Mouse (Mus musculus) embryonic facial prominence, embryonic 10.5 days (tissue): ENCODE measurements around the gene Ccdc142. TPM values are rescaled to one million over a fixed set of nuclear protein-coding genes. Genes with fewer than 3 reads are reported as not detected.
A peak's percentile ranks its signal among the peaks of the same experiment; 100 is the strongest.

ENCODE experiments used
- DNase-seq: peaks from one replicate; pipeline ENCODE4 v3.0.0-alpha.2; 2017; ENCODE audit warnings: low spot score
- H3K27ac ChIP-seq: fragments of 300-500 bp; sonication (generic); replicated peaks from 2 replicates; pipeline ENCODE4 v1.5.1; 2016; ENCODE audit warnings: mild to moderate bottlenecking
- H3K27me3 ChIP-seq: fragments of 300-500 bp; sonication (generic); replicated peaks from 2 replicates; pipeline ENCODE4 v1.6.1; 2016; ENCODE audit warnings: low read depth, mild to moderate bottlenecking; ENCODE audit not compliant: poor library complexity, severe bottlenecking
- H3K36me3 ChIP-seq: fragments of 300-500 bp; sonication (generic); replicated peaks from 2 replicates; pipeline ENCODE4 v1.6.1; 2016; ENCODE audit warnings: mild to moderate bottlenecking, moderate library complexity
- H3K4me1 ChIP-seq: fragments of 300-500 bp; sonication (generic); 2 replicates; pipeline ENCODE4 v1.6.1; 2016
- H3K4me3 ChIP-seq: fragments of 300-500 bp; sonication (generic); 2 replicates; pipeline ENCODE4 v1.5.1; 2016; ENCODE audit warnings: mild to moderate bottlenecking, moderate library complexity
- H3K9me3 ChIP-seq: fragments of 300-500 bp; sonication (generic); 2 replicates; pipeline ENCODE4 v1.6.1; 2016; ENCODE audit warnings: mild to moderate bottlenecking
- WGBS: fragments of 180-500 bp; shearing (Covaris S2); methylation state at CpG from one replicate; pipeline ENCODE4 v1.1.7; 2016; 5-methylcytosine and 5-hydroxymethylcytosine counted together
- polyA plus RNA-seq: library from polyadenylated mRNA; unstranded; fragments of >200 nt; fragmentation: Nextera tagmentation; extraction: Ambion mirVana; gene quantifications from 2 replicates; pipeline ENCODE4 v1.2.1, GENCODE M21; 2016

Gene Ccdc142
- polyA plus RNA-seq: 2.4 and 2.8 TPM in 2 replicates

DNA sequence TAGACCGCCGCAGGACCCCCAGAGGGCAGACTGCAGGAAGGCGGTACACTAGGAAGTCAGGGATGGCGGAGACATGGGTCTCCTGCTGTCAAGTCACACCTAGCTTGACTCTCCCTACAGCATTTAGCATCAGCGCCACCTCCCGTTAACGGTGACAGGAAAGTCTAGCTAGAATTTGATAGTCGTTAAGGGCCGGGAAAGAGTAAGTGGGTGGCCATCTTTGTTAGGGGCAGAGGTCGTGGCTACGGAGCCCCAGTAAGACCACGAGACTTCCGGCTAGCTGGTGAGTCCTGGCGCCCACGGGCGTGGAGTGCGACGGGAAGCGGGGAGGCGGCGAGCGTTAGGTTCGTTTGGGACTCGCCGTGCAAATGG, at the start of gene Ccdc142, which contains the start of gene Gm42688:
TSS of gene Ccdc142 (plus strand) at position 286 of the 372 bp plus-strand sequence.
TSS of gene Gm42688 (plus strand) at position 302 of the 372 bp plus-strand sequence.
- peak; percentile 83 for DNase-seq
- WGBS: under 1% methylated on average over 25 of the region's 25 CpGs
- peaks cover 10% of the 10 kb centered on the region for H3K36me3 ChIP-seq
- H3K4me1 ChIP-seq: peaks cover 26% of the 10 kb centered on the region
- peaks cover 33% of the 10 kb centered on the region for H3K27me3 ChIP-seq
- H3K4me3 ChIP-seq: peak within 1 kb of the TSS; percentile 84
- peak within 1 kb of the TSS; percentile 87 for H3K27ac ChIP-seq
- H3K9me3 ChIP-seq: no peaks in the 10 kb centered on the region

DNA sequence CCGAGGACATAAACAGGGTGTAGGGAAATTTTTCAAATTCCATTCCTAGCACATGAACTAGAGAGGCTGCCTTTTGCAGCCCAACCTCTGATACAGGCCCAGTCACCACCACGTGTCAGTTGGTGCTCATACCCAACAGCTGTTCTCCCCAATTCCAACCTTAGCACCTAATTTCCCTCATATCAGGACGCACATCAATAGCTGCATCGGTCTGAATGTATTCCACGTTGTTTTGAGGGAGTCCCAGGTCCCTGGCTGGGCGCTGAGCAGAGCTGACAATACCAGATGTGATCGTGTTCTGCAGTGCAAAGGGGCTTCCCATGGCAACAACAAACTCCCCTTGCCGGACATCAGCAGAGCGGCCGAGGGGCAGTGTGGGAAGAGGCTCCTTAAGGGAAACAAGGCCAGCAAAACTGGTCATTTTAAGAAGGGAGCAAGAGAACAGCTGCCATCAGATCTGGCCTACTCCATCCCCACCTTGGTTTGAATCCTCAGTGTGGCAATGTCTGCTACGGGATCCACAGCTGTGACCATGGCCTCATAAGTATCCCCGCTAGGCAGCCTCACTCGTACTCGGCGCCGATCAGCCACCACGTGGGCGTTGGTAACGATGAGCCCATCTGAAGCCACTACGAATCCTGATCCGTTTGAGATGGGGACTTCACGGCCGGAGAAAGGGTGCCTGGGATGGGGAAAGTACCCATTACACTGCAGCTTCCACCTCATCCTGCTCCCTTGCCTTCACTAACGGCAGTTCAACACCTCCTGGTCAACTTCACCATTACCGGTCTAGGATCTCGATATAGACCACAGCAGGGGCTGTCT, 48.1 kb upstream of the Ccdc142 start:
- Histone ChIP-seq H3K4me3 (peak overlapping the region; percentile 86), H3K27ac (peak overlapping the region; percentile 93), H3K27me3 (no peaks in the 10 kb centered on the region), H3K4me1 (peaks cover 33% of the 10 kb centered on the region), H3K36me3 (peaks cover 50% of the 10 kb centered on the region), H3K9me3 (no peaks in the 10 kb centered on the region)
- peak; percentile 62 for DNase-seq
- 3% methylated on average over 26 of the region's 26 CpGs for WGBS

DNA sequence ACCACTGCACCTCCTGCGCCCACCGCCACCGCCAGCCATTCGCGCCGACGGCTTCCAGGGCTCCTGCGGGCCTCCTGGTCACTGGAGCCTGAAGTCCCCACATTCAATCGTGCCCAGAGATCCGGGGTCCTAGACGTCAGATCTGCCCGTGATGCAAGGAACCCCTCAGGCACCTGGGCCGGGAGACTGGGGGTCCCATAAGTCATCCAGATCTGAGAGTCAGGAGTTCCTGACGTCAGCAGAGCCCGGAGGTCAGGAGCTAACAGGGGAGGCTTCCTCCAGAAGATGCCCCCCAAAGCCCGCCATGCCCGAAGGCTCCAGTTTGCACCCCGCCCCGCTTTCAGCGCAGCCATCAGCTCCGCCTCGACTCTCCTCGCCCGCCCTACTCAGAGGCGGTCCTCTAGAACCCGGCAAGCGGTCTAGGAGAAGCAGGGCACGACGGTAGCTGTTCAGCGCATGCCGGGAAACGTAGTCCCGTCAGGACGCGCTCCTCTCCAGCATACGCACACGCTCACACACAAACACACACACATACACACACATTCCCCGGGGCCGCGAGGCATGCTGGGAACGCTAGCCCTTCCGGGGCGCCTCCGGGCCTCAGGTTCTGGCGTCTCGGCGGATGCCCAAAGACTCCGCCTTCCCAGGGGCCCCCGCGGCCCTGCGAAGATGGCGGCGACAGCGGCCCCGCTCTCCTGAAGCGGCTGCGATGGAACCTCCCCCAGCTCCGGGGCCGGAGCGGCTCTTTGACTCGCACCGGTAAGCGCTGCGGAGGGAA, 47.1 kb upstream of the Ccdc142 start, which contains the start of gene Aup1:
TSS of gene Aup1 (plus strand) at position 448 of the 778 bp plus-strand sequence.
- DNase-seq: peak; percentile 96
- peak within 1 kb of the TSS; percentile 86 for H3K4me3 ChIP-seq
- H3K4me1 ChIP-seq: peaks cover 33% of the 10 kb centered on the region
- under 1% methylated on average over 64 of the region's 64 CpGs for WGBS
- H3K9me3 ChIP-seq: no peaks in the 10 kb centered on the region
- H3K27ac ChIP-seq: peak within 1 kb of the TSS; percentile 93
- peaks cover 51% of the 10 kb centered on the region for H3K36me3 ChIP-seq
- H3K27me3 ChIP-seq: peaks cover 5% of the 10 kb centered on the region

GRCm38 (mm10) chr6:83054871-83055431, 46.5 kb upstream of the Ccdc142 start, which contains the start of gene Htra2:
Htra2 (minus strand) TSS chr6:83055273.
- H3K4me1 ChIP-seq: peaks cover 33% of the 10 kb centered on the region
- WGBS: under 1% methylated on average over 50 of the region's 50 CpGs
- no peaks in the 10 kb centered on the region for H3K9me3 ChIP-seq
- H3K36me3 ChIP-seq: peaks cover 50% of the 10 kb centered on the region
- DNase-seq: peak; percentile 61
- peak within 1 kb of the TSS; percentile 93 for H3K27ac ChIP-seq
- H3K4me3 ChIP-seq: peak within 1 kb of the TSS; percentile 86
- peaks cover 10% of the 10 kb centered on the region for H3K27me3 ChIP-seq

DNA sequence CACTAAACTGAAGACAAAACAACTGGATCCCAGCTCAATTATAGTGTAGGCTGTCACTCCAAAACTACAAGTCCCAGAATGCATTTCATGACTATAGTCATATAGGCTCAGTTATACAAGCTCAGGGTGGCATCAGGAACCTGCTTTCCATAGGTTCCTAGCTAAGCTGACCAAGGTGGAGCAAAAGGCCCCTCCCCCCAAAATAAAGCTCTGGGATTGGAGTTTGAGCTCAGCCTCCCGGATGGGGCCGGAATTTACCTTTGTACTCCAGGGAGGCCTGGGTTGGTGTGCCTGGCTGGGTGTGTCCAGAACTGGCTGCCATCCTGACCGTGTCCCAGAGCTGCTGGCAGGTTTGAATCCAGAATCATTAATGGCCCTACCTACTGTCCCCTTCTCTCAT, 43.6 kb upstream of the Ccdc142 start, which contains the start of gene Dqx1:
TSS of gene Dqx1 (plus strand) at position 55 of the 400 bp plus-strand sequence.
- Histone ChIP-seq H3K27me3 (peaks cover 38% of the 10 kb centered on the region), H3K9me3 (no peaks in the 10 kb centered on the region), H3K27ac (no peak within 1 kb of the TSS), H3K4me1 (peaks cover 35% of the 10 kb centered on the region), H3K4me3 (no peak within 1 kb of the TSS), H3K36me3 (peaks cover 28% of the 10 kb centered on the region)
- 50% methylated on average over 3 of the region's 3 CpGs for WGBS
- no peak for DNase-seq

GRCm38 (mm10) chr6:83058725-83059124, 42.7 kb upstream of the Ccdc142 start:
- Histone ChIP-seq H3K4me3 (no peak overlapping the region), H3K36me3 (peaks cover 28% of the 10 kb centered on the region), H3K9me3 (no peaks in the 10 kb centered on the region), H3K27me3 (peaks cover 48% of the 10 kb centered on the region), H3K4me1 (peaks cover 25% of the 10 kb centered on the region), H3K27ac (no peak overlapping the region)
- DNase-seq: no peak
- WGBS: 84% methylated on average over 2 of the region's 2 CpGs

DNA sequence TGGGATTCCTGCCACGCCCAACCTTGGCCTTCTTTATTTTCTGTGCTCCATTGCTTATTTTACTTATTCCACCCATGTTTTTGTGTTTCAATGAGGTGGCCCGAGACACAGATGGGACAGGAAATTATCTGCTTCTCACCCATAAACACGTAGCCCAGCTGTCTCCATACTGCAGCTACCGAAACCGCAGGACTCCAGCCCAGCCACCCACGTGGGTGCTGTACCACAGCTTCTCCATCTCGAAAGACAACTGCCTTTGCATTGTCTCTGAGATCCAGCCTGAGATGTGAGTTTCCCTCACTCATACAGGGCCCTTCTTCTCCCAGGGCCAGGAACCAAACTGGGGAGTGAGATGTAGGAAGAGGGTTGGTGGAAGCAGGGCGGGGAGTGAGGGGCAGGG, 35.4 kb upstream of the Ccdc142 start:
- Histone ChIP-seq H3K27ac (no peak overlapping the region), H3K4me3 (no peak overlapping the region), H3K27me3 (peaks cover 100% of the 10 kb centered on the region), H3K9me3 (no peaks in the 10 kb centered on the region), H3K36me3 (no peaks in the 10 kb centered on the region), H3K4me1 (peaks cover 38% of the 10 kb centered on the region)
- WGBS: 37% methylated on average over 8 of the region's 8 CpGs
- no peak for DNase-seq

- H3K4me3 ChIP-seq: no peak overlapping the region
- WGBS: 28% methylated on average over 6 of the region's 6 CpGs
- peaks cover 100% of the 10 kb centered on the region for H3K27me3 ChIP-seq
- no peaks in the 10 kb centered on the region for H3K9me3 ChIP-seq
- H3K36me3 ChIP-seq: no peaks in the 10 kb centered on the region
- H3K27ac ChIP-seq: no peak overlapping the region
- peaks cover 42% of the 10 kb centered on the region for H3K4me1 ChIP-seq
- no peak for DNase-seq
These were observed 35.0 kb upstream of the Ccdc142 start for GRCm38 (mm10) chr6:83066441-83066840.

- no peaks in the 10 kb centered on the region for H3K36me3 ChIP-seq
- DNase-seq: no peak
- peaks cover 47% of the 10 kb centered on the region for H3K4me1 ChIP-seq
- WGBS: 2% methylated on average over 8 of the region's 8 CpGs
- no peaks in the 10 kb centered on the region for H3K9me3 ChIP-seq
- no peak overlapping the region for H3K27ac ChIP-seq
- peaks cover 100% of the 10 kb centered on the region for H3K27me3 ChIP-seq
- peak overlapping the region; percentile 51 for H3K4me3 ChIP-seq
These were observed 33.2 kb upstream of the Ccdc142 start for GRCm38 (mm10) chr6:83068221-83068620.

DNA sequence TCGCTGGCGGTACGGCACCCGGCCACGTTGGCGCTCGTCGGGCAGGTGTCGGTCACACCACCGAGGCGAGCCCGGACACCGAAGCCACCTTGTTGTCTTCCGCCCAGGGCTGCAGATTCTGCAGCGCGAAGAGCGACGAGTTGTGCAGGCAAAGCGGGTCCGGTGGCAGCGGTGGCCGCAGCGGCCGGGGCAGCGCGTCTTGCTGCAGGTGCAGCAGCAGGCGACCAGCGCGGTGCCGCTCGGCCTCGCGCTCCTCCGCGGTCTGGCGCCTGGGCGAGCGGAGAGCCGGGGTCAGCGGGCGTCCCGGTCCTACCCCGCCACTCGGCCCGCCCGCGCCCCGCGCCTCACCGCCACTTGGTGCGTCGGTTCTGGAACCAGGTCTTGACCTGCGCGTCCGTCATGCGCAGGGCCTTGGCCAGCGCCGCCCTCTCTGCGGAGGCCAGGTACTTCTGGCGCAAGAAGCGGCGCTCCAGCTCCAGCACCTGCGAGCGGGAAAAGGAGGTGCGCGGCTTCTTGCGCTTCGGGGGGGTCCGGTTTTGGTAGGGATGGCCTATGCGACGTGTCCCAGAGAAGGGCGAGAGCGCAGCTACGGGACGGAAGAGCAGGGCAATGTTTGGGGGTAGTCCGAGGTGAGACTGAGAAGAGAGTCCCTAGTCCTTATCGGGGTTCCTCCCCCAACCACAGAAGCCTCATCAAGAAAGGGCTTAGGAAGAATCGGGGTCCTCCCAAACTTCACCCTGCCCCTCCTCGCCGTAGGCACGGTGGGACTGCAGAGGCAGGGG, 32.5 kb upstream of the Ccdc142 start:
- peak overlapping the region; percentile 51 for H3K4me3 ChIP-seq
- no peaks in the 10 kb centered on the region for H3K36me3 ChIP-seq
- 0 out of 2 replicates have a peak overlapping the region, but pooled peaks have one; percentile 14 for H3K27ac ChIP-seq
- peaks cover 100% of the 10 kb centered on the region for H3K27me3 ChIP-seq
- peaks cover 47% of the 10 kb centered on the region for H3K4me1 ChIP-seq
- WGBS: under 1% methylated on average over 81 of the region's 81 CpGs
- peak; percentile 67 for DNase-seq
- no peaks in the 10 kb centered on the region for H3K9me3 ChIP-seq

DNA sequence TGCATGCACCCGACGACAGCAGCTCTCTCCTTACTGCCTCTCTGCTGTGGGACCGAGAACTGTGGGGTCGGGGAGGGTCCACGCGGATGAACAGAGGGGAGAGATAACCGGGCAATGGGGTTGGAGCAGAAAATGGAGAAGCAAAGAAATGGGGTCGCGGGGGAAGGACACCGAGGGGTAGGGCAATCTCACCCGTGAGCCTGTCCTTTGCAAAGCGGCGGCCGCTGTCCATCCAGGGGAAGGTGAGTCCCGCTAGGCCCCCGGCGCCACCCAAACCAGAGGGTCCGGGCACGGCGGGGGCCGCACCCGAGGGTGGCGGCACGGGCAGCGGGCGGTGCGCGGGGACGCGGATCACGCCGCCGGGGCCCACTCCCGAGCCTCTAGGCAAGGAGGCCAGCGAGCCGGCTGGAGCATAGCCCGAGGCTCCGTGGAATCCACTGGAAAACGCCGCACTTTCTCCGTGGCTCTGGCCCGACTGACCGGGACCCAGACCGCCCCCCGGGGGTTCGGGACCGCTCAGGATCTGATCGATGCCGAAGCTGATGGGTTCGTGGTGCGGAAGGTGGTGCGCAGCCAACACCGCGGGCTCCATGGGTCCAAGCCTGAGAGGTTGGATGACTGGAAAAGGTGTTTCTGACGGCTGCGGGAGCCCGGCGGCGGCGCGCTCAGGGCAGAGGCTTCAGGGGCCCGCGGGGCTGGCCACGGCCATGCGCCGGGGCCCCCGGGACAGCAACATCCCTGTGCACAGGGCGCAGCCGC, 31.7 kb upstream of the Ccdc142 start:
- WGBS: 1% methylated on average over 69 of the region's 69 CpGs
- Histone ChIP-seq H3K4me3 (peak overlapping the region; percentile 51), H3K9me3 (no peaks in the 10 kb centered on the region), H3K36me3 (no peaks in the 10 kb centered on the region), H3K27ac (peak overlapping the region; percentile 24; the same call in 1 of the 2 replicates), H3K4me1 (peaks cover 43% of the 10 kb centered on the region), H3K27me3 (peaks cover 100% of the 10 kb centered on the region)
- peak; percentile 72 for DNase-seq
